Mouse (Mus musculus) c-Kit-positive CD71-negative TER-119-negative erythroid progenitor cells, embryonic 14.5 days (primary cell): ENCODE results near the gene Klhdc10.

Experiments used
- DNase-seq: peaks from one replicate; pipeline ENCODE4 v3.0.0-alpha.2; 2013; ENCODE audit warnings: low read depth

Gene Klhdc10

DNA sequence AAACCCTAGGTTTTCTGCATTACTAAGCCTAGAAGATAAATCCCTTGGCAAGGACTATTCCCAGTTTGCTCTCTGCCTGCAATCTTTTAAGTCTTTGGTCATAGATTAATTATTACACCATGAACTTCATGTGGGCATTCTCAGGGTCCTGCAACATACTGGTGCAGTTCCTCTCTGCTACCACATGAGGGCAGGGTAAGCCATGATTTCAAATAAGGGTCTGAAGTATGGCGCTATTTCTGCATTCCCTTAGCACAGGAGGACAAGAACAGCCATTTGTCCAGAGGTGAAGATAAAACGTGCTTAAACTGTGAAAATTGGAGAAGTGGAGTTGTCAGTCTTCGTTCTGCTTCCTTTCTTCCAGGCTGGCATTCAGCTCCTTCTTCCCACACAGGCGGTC is 1.8 kb downstream of the Klhdc10 start:
- peak; percentile 74 for DNase-seq

DNA sequence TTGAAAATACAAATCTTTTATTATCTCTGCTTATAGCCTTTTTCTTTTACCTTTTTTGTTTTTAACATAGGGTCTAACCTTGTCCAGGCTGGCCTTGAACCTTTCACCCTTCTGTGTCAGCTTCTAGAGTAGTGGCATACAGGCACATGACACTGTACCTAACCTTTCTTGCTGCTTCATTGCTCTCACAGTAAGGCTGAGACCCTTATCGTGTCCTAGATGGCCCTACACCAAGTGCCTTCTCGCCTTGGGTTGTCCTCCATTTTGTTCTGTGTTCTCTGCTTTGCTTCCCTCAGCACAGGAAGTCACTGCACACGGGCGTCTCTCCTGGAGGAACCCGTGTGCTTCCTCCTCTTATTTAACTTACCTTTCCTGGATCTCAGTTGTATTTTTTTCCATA is 3.0 kb downstream of the Klhdc10 start:
- DNase-seq: no peak

DNA sequence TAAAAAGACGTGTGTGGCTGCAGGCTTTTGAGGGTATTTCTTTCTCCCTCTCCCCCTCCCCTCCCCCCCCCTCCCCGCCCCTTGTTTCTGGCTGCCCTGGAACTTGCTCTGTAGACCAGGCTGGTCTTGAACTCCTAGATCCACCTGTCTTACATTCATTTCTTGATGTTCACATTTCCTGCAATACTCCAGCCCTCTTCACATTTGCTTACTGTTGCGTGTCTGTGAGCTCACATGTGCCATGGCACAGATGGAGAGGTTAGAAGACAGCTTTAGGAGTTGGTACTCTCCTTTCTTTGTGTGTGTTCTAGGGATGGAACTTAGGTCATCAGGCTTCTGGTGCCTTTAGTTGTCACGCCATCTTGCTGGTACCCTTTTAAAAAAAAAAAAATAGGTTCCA is 6.6 kb downstream of the Klhdc10 start:
- no peak for DNase-seq

DNA sequence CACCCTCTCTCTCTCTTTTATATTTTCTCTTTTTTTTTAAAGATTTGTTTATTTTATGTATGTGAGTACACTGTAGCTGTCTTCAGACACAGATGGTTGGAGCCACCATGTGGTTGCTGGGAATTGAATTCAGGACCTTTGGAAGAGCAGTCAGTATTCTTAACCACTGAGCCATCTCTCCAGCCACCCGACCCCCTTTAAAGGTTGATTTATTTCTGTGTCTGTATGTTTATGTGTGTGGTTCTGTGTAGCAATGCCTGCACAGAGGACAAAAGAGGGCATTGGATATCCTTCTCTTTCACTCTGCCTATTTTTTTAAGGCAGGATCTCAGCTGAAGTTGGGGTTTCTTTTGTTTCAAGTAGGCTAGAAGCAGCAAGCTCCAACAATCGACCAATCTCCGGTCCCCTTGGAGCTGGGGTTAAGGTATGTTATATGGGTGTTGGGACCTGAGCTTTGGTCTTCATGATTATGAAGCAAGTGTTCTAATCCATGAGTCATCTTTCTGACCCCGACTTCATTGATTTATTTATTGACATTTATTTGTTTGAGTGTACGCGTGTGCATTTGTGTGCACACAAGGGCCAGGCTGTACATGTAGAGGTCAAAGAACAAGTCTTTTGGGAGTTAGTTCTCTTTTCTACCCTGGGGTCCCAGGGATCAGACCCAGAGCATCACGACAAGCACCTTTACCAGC is 7.9 kb downstream of the Klhdc10 start:
- DNase-seq: no peak

DNA sequence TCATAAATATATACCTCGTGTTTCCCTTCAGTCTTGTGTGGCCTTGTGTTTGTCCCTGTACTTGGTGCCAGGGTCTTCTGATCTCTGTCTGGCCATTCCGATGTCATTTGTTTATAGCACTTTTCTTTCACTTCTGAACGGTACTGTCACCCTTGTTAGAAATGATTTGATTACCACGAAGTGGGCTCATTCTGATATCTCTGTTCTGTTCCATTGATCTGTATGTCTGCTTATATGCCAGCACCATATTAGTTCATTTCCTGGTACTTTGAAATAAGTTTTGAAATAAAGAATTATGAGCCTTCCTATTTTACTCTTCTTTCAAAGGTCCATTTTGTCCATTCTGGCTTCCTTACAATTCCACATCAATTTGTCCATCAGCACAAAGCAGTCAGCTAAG is 9.6 kb downstream of the Klhdc10 start:
- no peak for DNase-seq

DNA sequence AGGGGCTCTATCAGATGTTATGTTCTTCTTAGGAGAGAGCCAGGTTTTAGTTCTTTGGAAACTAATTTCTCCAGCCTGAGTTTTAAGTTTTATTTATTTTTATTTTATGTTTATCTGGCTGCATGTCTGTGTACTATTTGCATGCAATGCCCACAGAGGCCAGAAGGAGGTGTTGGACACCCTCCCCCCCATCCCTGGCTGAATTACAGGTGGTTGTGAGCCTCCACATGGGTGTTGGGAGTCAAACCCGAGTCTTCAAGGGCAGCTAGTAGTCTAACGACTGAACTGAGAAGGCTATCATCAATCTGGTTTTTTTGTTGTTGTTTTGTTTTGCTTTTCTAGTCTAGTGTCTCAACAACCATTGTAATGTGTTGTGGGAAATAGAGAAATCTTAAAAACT is 14.5 kb downstream of the Klhdc10 start:
- DNase-seq: no peak

DNA sequence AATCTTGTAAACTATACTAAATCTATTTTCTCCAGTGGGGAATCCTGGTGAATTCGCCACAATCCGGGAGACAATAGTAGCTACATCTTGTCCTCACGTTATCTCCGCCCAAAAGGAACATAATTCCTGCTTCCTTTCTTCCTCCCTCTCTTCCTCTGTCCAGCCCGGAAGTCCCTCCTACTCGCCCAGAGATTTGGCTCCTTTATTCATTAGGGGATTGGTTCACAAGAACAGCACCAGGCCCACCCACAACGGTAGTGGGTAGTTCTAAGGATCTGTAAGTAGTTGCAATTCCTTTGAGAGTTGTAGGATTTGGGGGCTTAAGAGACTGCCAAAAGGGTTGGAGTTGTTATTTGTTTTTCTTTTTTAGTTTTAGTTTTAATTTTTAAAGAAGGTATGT is 15.1 kb downstream of the Klhdc10 start:
- no peak for DNase-seq

DNA sequence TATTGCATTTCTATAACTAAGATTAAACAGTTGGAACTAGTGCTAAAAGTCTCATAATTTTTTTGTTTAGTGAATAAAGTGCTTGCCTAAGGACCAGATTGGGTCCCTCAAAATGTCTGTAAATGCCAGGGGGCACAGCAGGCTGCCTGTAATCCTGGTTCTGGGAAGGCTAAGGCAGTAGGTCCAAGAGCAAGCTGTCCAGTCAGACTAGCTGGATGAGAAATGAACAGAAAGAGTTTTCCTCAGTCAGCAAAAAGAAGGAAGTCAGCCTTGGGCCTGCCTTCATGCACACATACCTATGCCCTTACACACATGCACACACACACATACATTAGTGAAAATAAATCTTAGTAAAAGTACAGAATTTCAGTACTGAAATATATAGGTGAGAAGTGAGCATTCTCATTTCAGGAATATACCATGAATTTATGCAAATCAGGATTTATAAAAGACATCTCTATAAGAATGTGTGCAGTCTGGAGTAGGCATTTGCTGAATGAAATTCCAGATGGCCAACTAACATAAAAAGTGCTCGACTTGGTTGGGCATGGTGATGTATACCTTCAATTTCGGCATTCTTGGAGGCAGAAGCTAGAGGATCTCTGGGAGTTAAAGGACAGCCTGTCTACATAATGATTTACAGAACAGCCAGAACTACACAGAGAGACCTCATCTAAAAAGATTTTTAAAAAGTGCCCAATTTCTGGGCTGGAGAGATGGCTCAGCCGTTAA is 31.0 kb downstream of the Klhdc10 start:
- DNase-seq: no peak

DNA sequence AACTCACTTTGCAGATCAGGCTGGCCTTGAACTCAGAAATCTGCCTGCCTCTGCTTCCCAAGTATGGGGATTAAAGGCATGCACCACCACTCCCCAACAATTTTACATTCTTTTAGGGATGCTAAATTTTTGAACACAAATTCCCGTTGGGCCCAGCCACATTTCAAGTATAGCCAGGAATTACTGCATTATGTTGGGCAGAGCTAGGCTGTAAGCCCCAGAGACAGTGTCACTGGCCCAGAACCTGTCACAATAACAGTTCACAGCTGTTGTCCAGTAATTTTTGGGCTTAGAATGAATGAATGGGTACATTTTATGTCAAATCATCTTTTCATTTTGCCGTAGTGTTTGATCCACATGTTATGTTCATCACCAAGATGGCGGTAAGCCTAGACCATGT is 34.8 kb downstream of the Klhdc10 start:
- DNase-seq: no peak

DNA sequence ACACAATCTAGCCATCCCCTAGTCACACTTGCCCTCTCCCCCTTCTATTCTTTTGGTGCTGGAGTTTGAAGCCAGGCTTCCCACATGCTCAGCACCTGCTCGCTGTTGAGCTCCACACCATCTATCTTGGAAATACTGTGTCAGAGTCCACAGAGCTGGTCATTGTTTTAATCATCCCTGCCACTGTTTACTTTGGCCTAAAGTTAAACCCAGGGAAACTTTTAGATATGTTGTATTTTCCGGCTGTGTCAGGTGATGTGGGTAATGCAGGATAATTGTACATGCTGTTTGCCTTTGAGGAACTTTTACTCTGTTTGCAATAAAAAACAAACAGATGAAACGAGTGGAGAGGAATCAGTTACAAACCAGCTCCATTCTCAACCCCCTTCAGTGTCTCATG is 35.4 kb downstream of the Klhdc10 start:
- DNase-seq: no peak

DNA sequence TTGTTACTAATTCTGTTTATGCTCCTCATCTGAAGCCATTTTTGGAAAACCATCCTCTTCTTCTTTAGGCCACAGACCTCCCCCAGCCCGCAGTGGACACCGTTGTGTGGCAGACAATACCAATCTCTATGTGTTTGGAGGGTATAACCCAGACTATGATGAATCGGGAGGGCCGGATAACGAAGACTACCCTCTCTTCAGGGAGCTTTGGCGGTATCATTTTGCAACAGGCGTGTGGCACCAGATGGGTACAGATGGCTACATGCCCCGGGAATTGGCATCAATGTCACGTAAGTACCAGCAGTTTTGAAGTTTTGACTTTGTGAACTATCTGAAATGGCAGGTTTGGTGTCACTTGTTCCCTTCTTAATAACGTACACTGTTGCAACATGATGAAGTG is 37.9 kb downstream of the Klhdc10 start:
- DNase-seq: no peak

DNA sequence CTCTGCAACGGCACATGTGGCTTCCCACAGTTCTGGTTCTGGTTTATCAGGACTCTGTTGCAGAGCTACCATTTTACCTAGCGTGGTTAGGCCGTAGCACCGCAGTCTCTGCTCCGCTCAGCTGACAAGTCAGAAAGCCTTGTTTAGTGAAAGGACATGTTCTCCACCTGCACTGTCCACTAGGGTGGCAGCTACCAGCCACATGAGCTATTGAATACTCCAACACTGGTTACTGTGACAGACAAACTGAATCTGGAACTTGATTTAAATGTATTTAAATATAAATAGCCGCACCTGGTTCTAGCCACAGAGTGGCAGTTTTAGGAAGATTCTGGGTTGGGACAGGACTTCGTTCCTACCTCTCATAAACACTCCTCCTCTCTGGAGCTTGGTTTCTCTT is 55.3 kb downstream of the Klhdc10 start:
- DNase-seq: no peak

DNA sequence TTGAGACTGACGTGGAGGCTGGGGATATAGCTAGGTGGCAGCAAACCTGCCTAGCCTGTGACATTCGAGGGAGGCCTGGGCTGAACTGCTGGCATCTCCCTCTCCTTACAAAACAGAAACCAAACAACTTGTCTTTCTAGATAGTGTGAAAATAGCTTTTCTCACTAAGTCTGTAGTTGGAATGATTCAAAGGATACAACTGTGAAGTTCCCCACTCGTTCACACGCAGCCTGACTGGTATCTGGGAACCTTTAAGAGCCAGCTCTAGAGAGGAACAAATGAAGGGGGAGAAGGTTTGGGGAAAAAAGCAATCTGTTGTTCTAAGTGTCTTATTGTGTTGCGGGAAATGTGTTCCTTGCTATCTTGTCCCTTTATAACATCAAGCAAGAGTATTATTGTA is 57.0 kb downstream of the Klhdc10 start:
- no peak for DNase-seq

DNA sequence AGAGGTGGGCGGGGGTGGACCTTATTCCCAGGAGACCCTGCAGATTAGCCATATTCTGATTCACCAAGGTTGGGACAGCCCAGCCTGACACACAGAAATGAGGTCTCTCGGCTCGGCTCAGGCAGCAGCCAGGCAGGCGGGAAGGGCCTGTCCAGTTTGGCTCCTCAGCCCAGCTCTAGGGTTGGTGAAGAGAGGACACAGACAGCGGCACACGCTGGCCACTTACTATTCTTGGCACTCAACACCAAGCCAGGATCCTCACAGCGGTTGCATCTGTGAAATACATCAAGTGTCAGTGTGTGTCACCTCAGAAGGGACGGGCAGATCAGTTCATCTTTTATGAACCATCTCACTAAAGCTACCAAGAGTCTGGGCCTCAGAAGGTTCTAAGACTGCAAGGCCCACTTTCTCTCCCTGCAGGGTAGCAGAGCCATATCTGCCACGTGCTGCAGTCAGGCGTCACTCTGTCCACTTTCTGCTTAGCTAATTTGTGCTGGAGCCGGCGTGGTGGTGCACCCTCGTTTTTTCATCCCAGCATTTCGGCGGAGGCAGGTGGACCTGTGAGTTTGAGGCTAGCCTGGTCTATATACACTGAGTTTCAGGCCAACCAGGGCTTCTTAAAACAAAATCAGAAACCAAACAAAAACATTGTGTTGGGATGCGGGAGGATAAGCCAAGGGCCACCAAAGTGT is 57.5 kb downstream of the Klhdc10 start:
- no peak for DNase-seq

DNA sequence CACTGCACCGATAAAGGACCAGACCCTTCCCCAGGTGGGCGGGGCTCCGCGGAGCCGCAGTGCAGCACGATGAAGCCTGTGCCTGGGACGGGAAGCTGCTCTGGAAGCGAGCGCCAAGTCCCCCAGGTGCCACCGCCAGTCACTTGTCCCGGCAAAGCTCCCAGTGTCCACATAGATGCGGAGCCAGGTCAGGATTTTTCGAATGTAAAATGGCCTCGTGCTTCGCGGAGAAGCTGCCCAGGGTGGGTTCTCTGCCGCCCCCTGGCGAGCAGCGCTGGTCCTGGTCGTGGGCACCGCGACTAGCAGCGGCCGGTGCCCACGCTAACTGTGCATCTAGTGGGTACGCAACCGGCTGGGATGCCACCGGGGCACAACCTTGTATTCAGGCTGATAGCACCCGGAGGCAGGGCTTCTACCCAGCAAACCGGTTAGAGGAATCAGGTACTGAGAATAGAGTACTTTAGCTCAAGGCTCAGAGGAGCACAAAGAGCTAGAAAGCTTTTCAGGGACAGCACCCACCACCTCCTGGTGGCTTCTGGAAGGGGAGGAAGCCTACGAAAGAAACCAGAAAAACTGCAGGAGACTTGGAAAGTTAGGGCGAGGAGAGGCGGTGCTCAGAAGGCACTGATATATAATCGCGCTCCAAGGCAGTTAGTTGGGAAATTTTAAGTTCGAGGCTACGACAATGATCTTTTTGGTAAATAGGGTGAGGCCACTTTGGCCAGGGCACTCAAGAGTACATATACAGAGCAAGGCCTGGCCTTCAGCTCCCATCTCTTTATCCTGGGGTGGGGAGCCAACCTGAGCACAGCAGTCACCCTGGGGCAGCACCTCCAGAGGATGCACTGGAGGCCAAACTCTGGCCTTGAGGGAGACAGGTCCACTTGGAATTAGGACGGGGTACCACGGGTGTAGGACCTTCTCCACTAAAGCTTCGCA is 58.4 kb downstream of the Klhdc10 start:
- peak; percentile 68 for DNase-seq

DNA sequence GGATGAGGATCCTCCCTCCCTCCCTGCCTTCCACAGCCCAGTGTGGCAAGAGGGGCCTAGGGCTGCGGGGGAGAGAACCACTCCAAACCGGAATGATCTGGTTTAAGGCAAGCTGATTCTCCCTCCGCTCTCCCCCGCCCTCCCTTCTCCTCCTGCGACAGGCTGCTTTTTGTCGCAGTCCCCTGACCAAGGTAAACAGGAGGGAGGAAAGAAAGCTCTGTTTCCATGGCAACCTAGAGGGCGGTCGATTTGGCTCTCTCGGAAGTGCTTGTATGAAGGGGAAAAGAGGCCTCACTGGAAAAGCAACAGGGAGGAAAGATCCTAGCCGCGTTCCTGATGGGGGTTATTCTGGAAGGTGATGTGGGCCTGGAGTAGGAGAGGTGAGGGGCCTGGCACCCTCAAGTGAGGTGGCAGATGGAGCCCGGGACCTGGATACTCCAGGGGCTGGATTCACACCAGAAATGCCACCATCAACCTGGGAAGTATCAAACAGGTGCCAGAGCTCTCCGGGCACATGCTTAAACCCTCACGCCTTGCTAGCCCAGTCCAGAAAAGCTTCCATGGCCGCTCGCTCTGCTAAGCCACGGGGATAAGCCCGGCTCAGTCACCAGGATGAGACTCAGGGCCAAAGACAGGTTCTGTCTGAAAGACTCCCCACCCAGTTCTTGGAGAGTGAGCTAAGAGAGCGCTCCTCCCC is 59.2 kb downstream of the Klhdc10 start:
- DNase-seq: peak; percentile 26

DNA sequence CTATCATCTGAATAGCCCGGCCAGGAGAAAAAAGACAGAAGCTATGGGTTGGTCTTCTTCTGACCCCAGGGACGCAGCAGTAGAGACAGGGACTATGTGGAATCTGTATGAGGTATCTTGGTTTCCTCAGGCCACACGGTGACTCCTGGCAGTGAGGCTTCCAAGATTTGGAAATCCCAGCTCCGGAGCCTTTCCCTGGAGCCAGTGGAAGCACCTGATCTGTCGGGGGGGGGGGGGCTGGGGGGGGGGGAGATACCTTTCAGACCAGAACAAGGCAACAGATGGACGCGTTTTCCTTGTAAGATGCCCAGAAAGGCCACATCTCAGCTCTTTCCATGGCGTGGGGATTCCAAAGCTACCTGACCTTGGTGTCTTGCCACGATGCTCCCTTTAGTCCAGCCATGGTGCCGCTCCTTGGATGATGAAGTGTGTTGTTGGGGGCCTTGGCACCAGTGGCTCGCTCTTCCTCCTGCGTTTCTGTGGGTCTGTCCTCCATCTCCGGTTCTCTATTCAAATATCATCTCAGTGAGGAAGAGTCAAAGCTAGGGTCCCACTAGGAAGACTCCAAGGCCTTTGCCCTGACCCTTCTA is 60.2 kb downstream of the Klhdc10 start:
- no peak for DNase-seq

DNA sequence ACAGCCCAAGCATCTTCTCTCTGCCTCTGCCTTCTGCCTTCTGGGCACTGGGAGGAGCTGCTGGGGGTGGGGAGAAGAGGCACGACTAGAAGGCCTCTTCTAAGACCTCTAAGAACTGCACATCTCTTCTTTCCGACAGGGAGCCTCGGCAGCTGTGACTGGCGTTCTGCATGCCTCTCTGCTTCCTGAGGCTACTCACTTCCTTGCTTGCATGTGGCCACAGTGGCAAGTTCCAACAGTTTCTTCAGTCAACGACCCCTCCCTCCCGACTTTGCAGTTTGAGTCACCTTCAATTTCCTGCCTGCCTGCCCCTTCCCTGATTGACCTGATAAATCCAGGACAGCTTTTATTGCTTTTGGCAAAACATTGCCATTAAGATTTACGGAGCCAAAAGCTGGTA is 61.2 kb downstream of the Klhdc10 start:
- no peak for DNase-seq

DNA sequence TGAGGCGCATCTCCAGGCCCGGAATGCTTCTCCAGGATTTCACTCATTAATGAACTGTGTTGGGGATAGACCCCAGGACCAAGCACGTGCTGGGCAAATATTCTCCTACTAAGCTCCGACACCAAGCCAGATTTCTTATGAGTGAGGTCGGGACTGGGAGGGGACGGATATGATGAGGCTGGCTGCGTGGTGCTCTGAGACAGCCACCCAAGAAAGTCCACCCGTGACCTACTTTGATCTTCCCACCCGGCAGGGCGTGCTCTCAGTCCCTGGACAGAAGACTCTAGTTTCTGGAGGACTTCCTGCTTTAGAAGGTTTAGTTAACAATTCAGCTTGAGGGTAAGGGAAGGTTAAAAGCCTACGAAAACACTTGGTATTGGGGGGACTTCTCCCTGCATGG is 63.9 kb downstream of the Klhdc10 start:
- no peak for DNase-seq

DNA sequence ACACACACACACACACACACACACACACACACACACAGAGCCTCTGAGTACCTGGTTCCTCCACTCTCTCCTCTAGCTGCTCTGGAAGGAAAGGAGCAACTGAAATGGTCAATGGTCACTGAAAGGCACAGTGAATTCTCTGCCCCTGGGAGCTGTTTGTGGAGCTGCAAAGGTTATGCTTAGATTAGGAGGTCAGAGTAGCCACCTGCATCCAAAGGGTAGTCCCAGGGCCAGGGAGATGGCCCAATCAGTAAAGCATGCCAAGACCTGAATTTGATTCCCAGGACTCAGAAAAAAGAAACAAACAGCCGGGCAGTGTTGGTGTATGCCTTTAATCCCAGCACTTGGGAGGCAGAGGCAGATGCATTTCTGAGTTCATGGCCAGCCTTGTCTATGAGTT is 66.4 kb downstream of the Klhdc10 start:
- no peak for DNase-seq

DNA sequence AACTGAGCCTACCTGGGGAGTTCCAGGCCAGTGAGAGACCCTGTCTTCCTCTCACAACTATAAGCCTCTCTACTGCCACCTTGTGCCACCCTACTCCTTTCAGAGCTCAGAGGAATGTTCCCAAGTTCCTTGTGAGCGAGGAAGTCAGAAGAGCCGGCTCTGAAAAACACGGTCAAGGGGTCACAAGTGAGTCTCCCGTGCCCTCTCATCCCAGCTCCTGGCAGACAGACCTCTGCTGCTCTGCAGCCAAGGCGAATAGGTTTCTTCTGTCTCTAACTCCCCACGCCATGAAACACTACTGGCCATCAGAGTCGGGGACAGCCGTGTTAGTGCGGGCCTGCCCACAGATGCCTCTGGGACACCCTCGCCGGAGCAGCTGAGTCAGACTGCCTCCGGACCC is 67.0 kb downstream of the Klhdc10 start:
- peak; percentile 28 for DNase-seq
